Mouse (Mus musculus) monocyte, adult 5-6 weeks (primary cell): ENCODE results near the gene Apoh. TPM values are rescaled to one million over a fixed set of nuclear protein-coding genes. Genes with fewer than 3 reads are reported as not detected.

Source experiments
- ATAC-seq: fragments of 153-309, 156-312 bp; replicated peaks from 2 replicates; pipeline ENCODE4 v1.8.0; 2017; ENCODE audit warnings: mild to moderate bottlenecking; ENCODE audit not compliant: low TSS enrichment, insufficient number of reproducible peaks, severe bottlenecking, poor library complexity, low FRiP score
- total RNA-seq: library from RNA; stranded (forward); fragments of 200-1000, 200-491, 200-594 nt; gene quantifications from 3 replicates; pipeline ENCODE4 v1.2.3, GENCODE M21; 2017

Gene Apoh
- total RNA-seq, 1 experiment from 2014 or later = not detected

GRCm38 (mm10) chr11:108364945-108365589, 21.9 kb downstream of the Apoh start:
- no peak for ATAC-seq

DNA sequence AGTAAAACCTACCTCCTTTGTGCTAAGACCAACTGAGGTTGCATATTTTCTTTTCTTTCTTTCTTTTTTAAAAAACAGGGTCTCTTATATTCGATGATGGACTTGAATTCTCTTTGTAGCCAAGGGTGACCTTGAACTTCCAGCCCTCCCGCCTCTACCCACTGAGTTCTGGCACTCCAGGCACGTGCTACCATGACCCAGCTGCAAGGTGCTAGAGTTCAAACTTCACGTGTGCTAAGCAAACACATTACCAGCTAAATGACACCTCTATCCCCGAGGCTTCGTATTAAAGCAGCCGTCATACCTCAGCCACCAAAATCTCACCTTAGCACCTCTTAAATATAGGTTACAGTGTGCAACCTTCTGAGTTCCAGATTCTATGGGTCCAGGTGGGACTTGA, 22.4 kb downstream of the Apoh start:
- no peak for ATAC-seq

- no peak for ATAC-seq
These were observed 23.9 kb downstream of the Apoh start for GRCm38 (mm10) chr11:108367046-108367445.

DNA sequence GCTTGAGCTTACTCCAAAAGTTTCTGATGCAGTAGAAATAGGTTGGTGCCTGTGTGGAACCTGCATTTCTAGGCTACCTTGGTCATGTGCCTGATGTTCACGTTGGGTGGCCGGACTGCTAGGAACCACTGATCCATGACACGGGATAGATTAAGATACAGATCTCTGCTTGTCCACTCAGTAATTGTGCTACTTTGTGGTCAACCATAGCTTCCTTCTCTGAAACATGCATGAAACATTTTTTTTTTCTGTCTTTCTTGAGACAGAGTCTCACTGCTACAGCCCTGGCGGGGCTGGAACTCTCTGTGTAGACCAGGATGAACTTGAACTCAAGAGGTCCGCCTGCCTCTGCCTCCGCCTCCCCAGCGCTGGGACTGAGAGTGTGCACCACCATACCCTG, 33.7 kb downstream of the Apoh start:
- no peak for ATAC-seq

GRCm38 (mm10) chr11:108377680-108378362, 34.7 kb downstream of the Apoh start:
- peak; percentile 47; the same call in 1 of the 2 replicates for ATAC-seq

GRCm38 (mm10) chr11:108378363-108378751, 35.2 kb downstream of the Apoh start:
- ATAC-seq = no peak

GRCm38 (mm10) chr11:108382664-108383063, 39.5 kb downstream of the Apoh start:
- no peak for ATAC-seq

- ATAC-seq = no peak
These were observed 41.9 kb downstream of the Apoh start for GRCm38 (mm10) chr11:108384920-108385665.

DNA sequence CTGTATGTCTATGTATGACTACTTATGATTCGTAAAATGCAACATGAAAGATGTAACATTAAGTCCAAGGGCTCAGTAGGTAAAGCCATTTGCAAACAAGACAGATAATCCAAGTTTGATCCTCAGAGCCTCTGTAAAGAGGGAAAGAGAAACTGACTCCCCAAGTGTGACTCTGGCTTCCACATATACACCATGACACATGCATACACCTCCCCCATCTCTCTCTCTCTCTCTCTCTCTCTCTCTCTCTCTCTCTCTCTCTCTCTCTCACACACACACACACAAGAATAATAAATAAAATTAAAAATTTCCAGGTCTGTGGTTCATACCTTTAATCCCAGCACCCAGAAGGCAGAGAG, 42.5 kb downstream of the Apoh start:
- ATAC-seq = no peak

DNA sequence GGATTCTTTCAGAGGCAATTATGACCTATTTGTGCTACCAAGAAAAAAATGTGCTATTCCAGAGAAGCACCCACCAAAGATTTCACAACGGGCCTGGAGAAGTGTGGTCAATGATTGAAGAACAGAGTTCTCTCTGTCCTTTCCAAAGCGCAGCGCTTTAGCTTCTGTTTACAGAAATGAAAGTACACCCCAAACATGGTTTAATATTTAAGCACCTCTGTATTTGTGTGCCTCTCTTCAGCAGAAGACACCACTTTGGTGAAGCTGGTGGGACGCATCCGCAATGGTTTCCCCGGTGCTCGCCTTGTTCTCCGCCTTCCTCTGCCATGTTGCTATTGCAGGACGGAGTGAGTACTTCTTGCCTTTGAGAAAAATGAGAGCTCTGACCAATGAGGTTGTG, 51.9 kb downstream of the Apoh start:
- no peak for ATAC-seq

DNA sequence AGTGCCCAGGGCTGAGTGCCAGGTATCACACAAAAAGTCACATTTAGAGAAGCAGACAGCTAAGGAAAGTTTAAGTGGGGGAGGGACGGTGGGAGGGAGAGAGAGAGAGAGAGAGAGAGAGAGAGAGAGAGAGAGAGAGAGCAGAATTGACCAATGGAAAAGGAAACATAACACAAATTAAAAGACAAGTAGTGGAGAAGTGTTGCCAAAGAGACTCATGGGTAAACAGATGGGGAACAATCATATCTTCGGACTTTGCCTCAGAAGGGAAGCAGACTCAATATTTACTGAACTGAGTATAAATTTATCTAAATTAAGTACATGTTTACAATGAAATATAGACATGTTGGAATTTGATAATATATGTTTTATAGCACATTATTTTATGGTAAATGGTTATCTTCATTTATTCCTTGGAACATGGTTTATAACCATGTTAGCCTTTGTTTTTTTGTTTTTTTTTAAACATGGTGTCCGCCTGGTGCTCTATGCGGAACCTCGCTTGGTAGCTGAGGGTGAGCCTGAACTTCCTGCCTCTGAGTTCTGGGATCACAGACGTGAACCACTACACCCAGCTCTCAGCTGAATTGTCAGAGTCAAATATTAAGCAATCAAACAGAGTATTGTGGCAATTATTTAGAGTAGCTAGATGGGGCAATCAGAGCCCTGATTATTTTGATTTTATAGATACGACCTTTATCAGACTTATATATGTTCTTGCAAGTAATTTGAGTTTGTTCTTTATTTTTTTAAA, 53.1 kb downstream of the Apoh start:
- no peak for ATAC-seq

DNA sequence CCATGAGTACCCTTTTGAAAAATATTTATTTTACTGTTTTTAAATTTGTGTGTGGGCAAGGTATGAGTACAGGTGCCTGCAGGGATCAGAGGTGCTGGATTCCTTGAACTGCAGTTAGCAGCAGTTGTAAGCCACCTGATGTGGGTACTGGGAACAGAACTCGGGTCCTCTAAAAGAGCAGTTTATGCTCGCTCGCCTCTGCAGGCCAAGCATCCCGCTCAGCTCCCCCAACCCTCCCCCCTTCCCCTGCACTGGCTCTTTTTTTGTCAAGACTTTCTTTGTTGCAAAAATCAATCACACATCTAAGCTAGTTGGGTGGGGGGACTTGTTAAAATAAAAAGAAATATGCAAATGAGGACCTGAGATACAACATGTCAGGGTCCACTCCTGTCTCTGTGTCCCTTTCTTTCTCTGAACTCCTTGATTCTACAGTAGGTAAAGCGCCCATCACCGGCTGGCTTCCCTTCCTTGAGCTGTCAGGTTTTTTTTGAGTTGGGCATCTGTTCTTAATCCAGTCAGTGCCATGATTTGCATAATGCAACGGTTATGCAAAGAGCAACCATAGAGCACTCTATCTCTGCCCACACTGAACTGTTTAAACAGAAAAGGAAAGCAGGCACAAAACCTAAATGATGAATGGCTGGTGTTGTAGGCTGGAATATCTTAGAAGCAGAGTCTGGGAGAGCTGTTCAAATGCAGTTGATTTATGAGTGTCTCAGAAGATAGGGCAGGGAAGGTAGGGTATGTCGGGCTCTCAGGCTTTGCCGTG, 66.9 kb downstream of the Apoh start:
- ATAC-seq = no peak

- ATAC-seq = no peak
These were observed 73.2 kb downstream of the Apoh start for GRCm38 (mm10) chr11:108416360-108416759.

- ATAC-seq = no peak
These were observed 75.4 kb downstream of the Apoh start for GRCm38 (mm10) chr11:108418540-108418939.

DNA sequence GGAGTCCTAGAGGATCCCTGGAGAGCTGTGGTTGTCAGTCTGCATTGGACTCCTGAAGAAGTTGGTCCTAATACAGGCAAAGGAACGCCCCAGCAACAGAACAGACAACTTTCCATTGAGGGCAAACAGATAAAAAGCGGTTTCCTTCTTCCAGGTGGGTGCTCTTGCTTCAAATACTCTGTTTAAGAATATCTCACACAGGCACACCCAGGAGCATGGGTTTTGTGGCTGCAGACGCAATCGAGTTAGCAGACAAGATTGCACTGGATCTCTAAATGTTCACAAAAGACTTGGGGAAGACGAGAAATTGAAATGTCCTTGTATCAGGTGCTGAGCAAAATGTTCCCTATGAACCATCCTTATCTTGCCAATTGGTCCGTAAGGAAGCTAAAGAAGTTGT, 76.1 kb downstream of the Apoh start:
- no peak for ATAC-seq

GRCm38 (mm10) chr11:108420751-108421150, 77.6 kb downstream of the Apoh start:
- no peak for ATAC-seq

DNA sequence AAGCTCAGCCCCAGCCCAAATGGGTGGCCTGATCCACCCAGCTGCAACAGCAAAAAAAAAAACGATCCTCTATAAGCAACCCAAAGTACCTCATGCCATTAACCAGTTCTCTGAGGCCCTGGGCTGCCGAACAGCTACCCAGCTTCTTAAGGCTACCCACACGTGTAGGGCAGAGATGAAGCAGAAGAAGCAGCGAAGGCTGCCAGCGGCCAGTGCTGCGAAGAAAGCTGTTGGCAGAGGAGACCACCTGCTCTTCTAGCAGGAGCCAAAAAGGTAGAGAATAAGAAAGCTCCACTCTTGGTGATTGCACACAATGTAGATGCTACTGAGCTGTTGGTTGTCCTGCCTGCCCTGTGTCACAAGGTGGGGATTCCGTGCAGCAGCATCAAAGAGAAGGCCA, 80.1 kb downstream of the Apoh start:
- ATAC-seq = no peak

- no peak for ATAC-seq
These were observed 81.0 kb downstream of the Apoh start for GRCm38 (mm10) chr11:108424111-108424510.
